Mouse (Mus musculus) megakaryocyte, embryonic 14.5 days (primary cell): ENCODE data around the gene Cadps.

ENCODE experiments used
- FLI1 ChIP-seq: IDR thresholded peaks from 2 replicates; pipeline ENCODE4 v1.6.1; 2012; ENCODE audit warnings: low read length, inconsistent platforms, mixed read lengths
- GATA1 ChIP-seq: IDR thresholded peaks from 3 replicates; pipeline ENCODE4 v1.6.1; 2012; ENCODE audit warnings: mixed read lengths, low read length, inconsistent platforms, borderline replicate concordance

DNA sequence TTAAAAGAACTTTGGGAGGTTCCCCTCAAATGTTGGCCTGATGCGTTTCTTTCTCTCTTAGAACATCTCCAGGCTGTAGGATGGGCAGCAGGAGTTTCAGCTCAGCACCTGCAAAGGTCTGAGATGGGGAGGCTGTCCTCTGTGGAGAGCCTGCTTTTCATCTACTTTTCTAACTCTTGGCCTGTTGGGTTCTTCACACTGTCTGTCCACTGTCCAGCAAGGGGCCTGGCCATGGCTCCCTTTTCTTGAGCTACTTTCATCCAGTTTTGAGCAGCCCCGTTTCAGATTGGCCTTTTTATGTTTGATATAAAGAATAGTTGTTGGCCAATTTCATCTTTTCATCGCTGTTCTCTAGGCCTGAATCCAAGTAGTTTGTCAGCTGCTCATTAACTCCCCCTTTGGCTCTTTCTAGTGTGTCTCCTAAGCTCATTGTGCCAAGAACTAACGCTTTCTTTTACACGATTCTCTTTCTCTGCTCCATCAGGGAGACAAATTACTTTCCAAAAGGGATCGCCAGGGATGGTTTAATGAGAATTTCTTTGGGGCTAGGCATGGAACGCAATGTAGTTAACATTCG lies 485.4 kb downstream of the Cadps start:
- TF ChIP-seq FLI1 (no peak), GATA1 (no peak)
